Mouse (Mus musculus): ENCODE data around the gene Gm21985. TPM values are rescaled to one million over a fixed set of nuclear protein-coding genes. Genes with fewer than 3 reads are reported as not detected.

Gene Gm21985
- polyA plus RNA-seq, 1 experiment, result not detected

- Histone ChIP-seq H3K27ac (ENCODE audit: control insufficient read depth, insufficient read depth, low read length) (no peak overlapping the region), H3K4me1 (replicated peaks; ENCODE audit: control insufficient read depth, insufficient read depth, low read length) (peaks cover 6% of the 10 kb centered on the region), H3K4me3 (ENCODE audit: control insufficient read depth, insufficient read depth, low read length) (no peak overlapping the region), H3K27me3 (ENCODE audit: control insufficient read depth, insufficient read depth, low read length) (no peaks in the 10 kb centered on the region), H3K36me3 (ENCODE audit: control insufficient read depth, insufficient read depth, low read length) (no peaks in the 10 kb centered on the region)
- no peak for TF ChIP-seq CTCF (IDR thresholded peaks at IDR 0.05; ENCODE audit: borderline replicate concordance, control insufficient read depth, extremely low read depth, insufficient read depth, low read length, poor library complexity)
- no peak for TF ChIP-seq POLR2A (IDR thresholded peaks at IDR 0.05; ENCODE audit: control insufficient read depth, extremely low read depth, insufficient read depth, low read length, poor library complexity)
- 35% methylated on average over 4 of the region's 4 CpGs for WGBS
- no peak for DNase-seq
Observed at GRCm38 (mm10) chr2:112238006-112238405, 28.1 kb upstream of the Gm21985 start.

- Histone ChIP-seq H3K27me3 (ENCODE audit: control insufficient read depth, insufficient read depth, low read length) (no peaks in the 10 kb centered on the region), H3K4me3 (ENCODE audit: control insufficient read depth, insufficient read depth, low read length) (peak within 1 kb of the TSS; percentile 97), H3K4me1 (replicated peaks; ENCODE audit: control insufficient read depth, insufficient read depth, low read length) (peaks cover 6% of the 10 kb centered on the region), H3K36me3 (ENCODE audit: control insufficient read depth, insufficient read depth, low read length) (no peaks in the 10 kb centered on the region), H3K27ac (ENCODE audit: control insufficient read depth, insufficient read depth, low read length) (no peak within 1 kb of the TSS)
- DNase-seq, result peak; percentile 91
- TF ChIP-seq POLR2A (IDR thresholded peaks at IDR 0.05; ENCODE audit: control insufficient read depth, extremely low read depth, insufficient read depth, low read length, poor library complexity), result peak; percentile 50; the same call in 1 of the 2 replicates
- TF ChIP-seq CTCF (IDR thresholded peaks at IDR 0.05; ENCODE audit: borderline replicate concordance, control insufficient read depth, extremely low read depth, insufficient read depth, low read length, poor library complexity), result peak; percentile 97
- WGBS, result under 1% methylated on average over 93 of the region's 94 CpGs
Observed at GRCm38 (mm10) chr2:112239212-112239934, 26.7 kb upstream of the Gm21985 start, which contains the start of gene Lpcat4. Gene Lpcat4, plus strand, starts transcription at chr2:112239468.

GRCm38 (mm10) chr2:112239935-112240721 is 26.0 kb upstream of the Gm21985 start:
- 2% methylated on average over 27 of the region's 28 CpGs for WGBS
- DNase-seq, result peak; percentile 38
- H3K36me3 ChIP-seq (ENCODE audit: control insufficient read depth, insufficient read depth, low read length), result no peaks in the 10 kb centered on the region
- H3K27me3 ChIP-seq (ENCODE audit: control insufficient read depth, insufficient read depth, low read length), result no peaks in the 10 kb centered on the region
- H3K4me1 ChIP-seq (replicated peaks; ENCODE audit: control insufficient read depth, insufficient read depth, low read length), result peaks cover 6% of the 10 kb centered on the region
- peak overlapping the region; percentile 97 for H3K4me3 ChIP-seq (ENCODE audit: control insufficient read depth, insufficient read depth, low read length)
- no peak for TF ChIP-seq POLR2A (IDR thresholded peaks at IDR 0.05; ENCODE audit: control insufficient read depth, extremely low read depth, insufficient read depth, low read length, poor library complexity)
- no peak for TF ChIP-seq CTCF (IDR thresholded peaks at IDR 0.05; ENCODE audit: borderline replicate concordance, control insufficient read depth, extremely low read depth, insufficient read depth, low read length, poor library complexity)
- H3K27ac ChIP-seq (ENCODE audit: control insufficient read depth, insufficient read depth, low read length), result no peak overlapping the region

- TF ChIP-seq POLR2A (IDR thresholded peaks at IDR 0.05; ENCODE audit: control insufficient read depth, extremely low read depth, insufficient read depth, low read length, poor library complexity) (no peak), CTCF (IDR thresholded peaks at IDR 0.05; ENCODE audit: borderline replicate concordance, control insufficient read depth, extremely low read depth, insufficient read depth, low read length, poor library complexity) (no peak)
- Histone ChIP-seq H3K27ac (ENCODE audit: control insufficient read depth, insufficient read depth, low read length) (no peak overlapping the region), H3K27me3 (ENCODE audit: control insufficient read depth, insufficient read depth, low read length) (no peaks in the 10 kb centered on the region), H3K36me3 (ENCODE audit: control insufficient read depth, insufficient read depth, low read length) (no peaks in the 10 kb centered on the region), H3K4me3 (ENCODE audit: control insufficient read depth, insufficient read depth, low read length) (no peak overlapping the region), H3K4me1 (replicated peaks; ENCODE audit: control insufficient read depth, insufficient read depth, low read length) (peaks cover 6% of the 10 kb centered on the region)
- WGBS, result 94% methylated on average over 14 of the region's 14 CpGs
- DNase-seq, result no peak
Observed at GRCm38 (mm10) chr2:112241787-112242186, 24.3 kb upstream of the Gm21985 start.

- no peaks in the 10 kb centered on the region for H3K27me3 ChIP-seq (ENCODE audit: control insufficient read depth, insufficient read depth, low read length)
- DNase-seq, result no peak
- no peaks in the 10 kb centered on the region for H3K36me3 ChIP-seq (ENCODE audit: control insufficient read depth, insufficient read depth, low read length)
- no peak for TF ChIP-seq POLR2A (IDR thresholded peaks at IDR 0.05; ENCODE audit: control insufficient read depth, extremely low read depth, insufficient read depth, low read length, poor library complexity)
- no peak overlapping the region for H3K4me3 ChIP-seq (ENCODE audit: control insufficient read depth, insufficient read depth, low read length)
- H3K27ac ChIP-seq (ENCODE audit: control insufficient read depth, insufficient read depth, low read length), result no peak overlapping the region
- WGBS, result 92% methylated on average over 5 of the region's 5 CpGs
- H3K4me1 ChIP-seq (replicated peaks; ENCODE audit: control insufficient read depth, insufficient read depth, low read length), result peaks cover 3% of the 10 kb centered on the region
Observed at GRCm38 (mm10) chr2:112245307-112245706, 20.8 kb upstream of the Gm21985 start.

GRCm38 (mm10) chr2:112246193-112246592 is 19.9 kb upstream of the Gm21985 start:
- Histone ChIP-seq H3K4me3 (ENCODE audit: control insufficient read depth, insufficient read depth, low read length) (no peak overlapping the region), H3K27me3 (ENCODE audit: control insufficient read depth, insufficient read depth, low read length) (no peaks in the 10 kb centered on the region), H3K27ac (ENCODE audit: control insufficient read depth, insufficient read depth, low read length) (no peak overlapping the region), H3K4me1 (replicated peaks; ENCODE audit: control insufficient read depth, insufficient read depth, low read length) (no peaks in the 10 kb centered on the region), H3K36me3 (ENCODE audit: control insufficient read depth, insufficient read depth, low read length) (no peaks in the 10 kb centered on the region)
- WGBS, result 68% methylated on average over 6 of the region's 6 CpGs
- DNase-seq, result no peak
- TF ChIP-seq POLR2A (IDR thresholded peaks at IDR 0.05; ENCODE audit: control insufficient read depth, extremely low read depth, insufficient read depth, low read length, poor library complexity) (no peak), CTCF (IDR thresholded peaks at IDR 0.05; ENCODE audit: borderline replicate concordance, control insufficient read depth, extremely low read depth, insufficient read depth, low read length, poor library complexity) (no peak)
